Mouse (Mus musculus) midbrain, embryonic 14.5 days (tissue): ENCODE measurements around the gene Gm14406. TPM values are rescaled to one million over a fixed set of nuclear protein-coding genes. Genes with fewer than 3 reads are reported as not detected.
"Not testable (repeated sequence)": the region's sequence is repeated elsewhere in the genome, so short reads cannot be mapped to it uniquely, and the experiment has no call there.

ENCODE experiments used
- ATAC-seq: fragments of 200-750 bp; cut with Nextera tagmentation; 2 replicates; pipeline ENCODE4 v1.8.0; 2017; ENCODE audit warnings: moderate number of reproducible peaks, moderate library complexity; ENCODE audit not compliant: low FRiP score, low TSS enrichment
- DNase-seq: peaks from one replicate; pipeline ENCODE4 v3.0.0-alpha.2; 2015
- H3K27ac ChIP-seq: fragments of 300-500 bp; sonication (generic); replicated peaks from 2 replicates; pipeline ENCODE4 v1.5.1; 2014; ENCODE audit warnings: mild to moderate bottlenecking, low read depth, low read length, moderate library complexity
- H3K27me3 ChIP-seq: fragments of 300-500 bp; sonication (generic); 2 replicates; pipeline ENCODE4 v1.6.1; 2014; ENCODE audit warnings: low read length, control low read depth, mixed read lengths; ENCODE audit not compliant: control insufficient read depth, insufficient read depth
- H3K36me3 ChIP-seq: fragments of 300-500 bp; sonication (generic); 2 replicates; pipeline ENCODE4 v1.6.1; 2014; ENCODE audit warnings: low read length, control low read depth; ENCODE audit not compliant: control insufficient read depth, insufficient read depth
- H3K4me1 ChIP-seq: fragments of 300-500 bp; sonication (generic); 2 replicates; pipeline ENCODE4 v1.6.1; 2014; ENCODE audit warnings: mild to moderate bottlenecking, antibody characterized with exemption, low read length, control low read depth; ENCODE audit not compliant: control insufficient read depth, insufficient read depth
- H3K4me2 ChIP-seq: fragments of 300-500 bp; sonication (generic); 2 replicates; pipeline ENCODE4 v1.6.1; 2014; ENCODE audit warnings: mild to moderate bottlenecking, low read length, moderate library complexity
- H3K4me3 ChIP-seq: fragments of 300-500 bp; sonication (generic); replicated peaks from 2 replicates; pipeline ENCODE4 v1.5.1; 2014; ENCODE audit warnings: low read depth, low read length
- H3K9ac ChIP-seq: fragments of 300-500 bp; sonication (generic); replicated peaks from 2 replicates; pipeline ENCODE4 v1.6.1; 2014; ENCODE audit warnings: mild to moderate bottlenecking, low read length, moderate library complexity
- H3K9me3 ChIP-seq: fragments of 300-500 bp; sonication (generic); 2 replicates; pipeline ENCODE4 v1.6.1; 2016; ENCODE audit warnings: low read length, control low read depth, mixed read lengths; ENCODE audit not compliant: control insufficient read depth
- WGBS: fragments of 180-500 bp; shearing (Covaris S2); extraction: QIAGEN DNeasy Blood & Tissue Kit; methylation state at CpG from one replicate; pipeline ENCODE4 v1.1.7; 2014; 5-methylcytosine and 5-hydroxymethylcytosine counted together
- polyA plus RNA-seq: library from polyadenylated mRNA; unstranded; fragments of >200 nt; fragmentation: Nextera tagmentation; extraction: Ambion mirVana; gene quantifications from 2 replicates; pipeline ENCODE4 v1.2.1, GENCODE M21; 2014

Gene Gm14406
- not detected in 2 replicates for polyA plus RNA-seq

GRCm38 (mm10) chr2:177577998-177578397 is at the start of gene Gm14406:
Gm14406 (minus strand) TSS chr2:177578210.
- not testable (repeated sequence) for H3K27me3 ChIP-seq, H3K4me2 ChIP-seq, H3K9ac ChIP-seq, ATAC-seq, DNase-seq, H3K4me1 ChIP-seq, H3K36me3 ChIP-seq, H3K27ac ChIP-seq, H3K4me3 ChIP-seq, H3K9me3 ChIP-seq
- 90% methylated on average over 2 of the region's 2 CpGs for WGBS

DNA sequence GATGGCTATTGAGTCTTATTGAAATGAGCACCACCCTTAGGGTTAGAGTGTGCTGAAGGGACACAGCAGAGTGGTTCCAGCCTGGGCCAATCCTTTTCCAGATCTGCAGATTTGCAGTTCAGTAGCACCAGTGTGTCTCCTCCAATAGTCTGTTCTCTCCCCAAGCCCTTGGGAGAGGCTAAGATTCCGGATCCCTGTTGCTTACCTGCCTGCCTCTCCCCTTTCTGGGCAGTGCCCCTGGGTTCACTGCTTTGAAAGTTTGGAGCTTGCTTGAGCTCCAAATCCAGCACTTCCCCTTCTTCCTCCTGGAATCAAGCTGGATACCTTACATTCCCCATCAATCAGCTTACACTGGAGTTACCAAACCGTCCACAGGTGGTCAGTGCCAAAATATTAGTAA is 2.9 kb downstream of the Gm14406 start:
- ATAC-seq, H3K4me3 ChIP-seq, H3K36me3 ChIP-seq, H3K4me1 ChIP-seq, H3K9me3 ChIP-seq, H3K27ac ChIP-seq, DNase-seq, H3K9ac ChIP-seq, H3K4me2 ChIP-seq, H3K27me3 ChIP-seq: not testable (repeated sequence)
- WGBS: 82% methylated on average over 1 of the region's 2 CpGs

DNA sequence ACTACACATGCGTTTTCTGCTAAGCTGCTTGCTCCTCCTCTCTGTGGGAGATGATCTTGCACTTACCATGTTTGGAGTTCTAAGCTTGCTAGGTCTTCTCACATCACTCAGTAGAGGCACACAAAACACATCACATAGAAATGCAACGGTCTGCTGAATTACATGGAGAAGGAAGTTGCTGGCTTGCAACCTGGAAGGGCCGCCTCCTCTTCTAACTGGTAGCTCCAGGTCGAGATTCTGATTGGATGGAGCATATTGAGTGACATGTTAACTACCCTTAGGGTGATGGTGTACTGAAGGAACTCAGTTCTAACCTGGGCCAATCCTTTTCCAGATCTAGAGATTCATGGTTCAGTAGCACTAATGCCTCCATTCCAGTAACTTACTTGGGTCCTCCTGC is 18.6 kb downstream of the Gm14406 start:
- not testable (repeated sequence) for ATAC-seq, H3K4me3 ChIP-seq, H3K4me2 ChIP-seq, H3K9ac ChIP-seq, H3K4me1 ChIP-seq, H3K36me3 ChIP-seq, DNase-seq, H3K9me3 ChIP-seq, H3K27ac ChIP-seq, H3K27me3 ChIP-seq
- 73% methylated on average over 4 of the region's 4 CpGs for WGBS

GRCm38 (mm10) chr2:177555261-177555660 is 22.7 kb downstream of the Gm14406 start:
- ATAC-seq, H3K4me3 ChIP-seq, DNase-seq, H3K36me3 ChIP-seq, H3K27ac ChIP-seq, H3K9me3 ChIP-seq, H3K9ac ChIP-seq, H3K27me3 ChIP-seq, H3K4me1 ChIP-seq, H3K4me2 ChIP-seq: not testable (repeated sequence)
- 60% methylated on average over 1 of the region's 1 CpGs for WGBS

- H3K27ac ChIP-seq, H3K9ac ChIP-seq, DNase-seq, H3K4me2 ChIP-seq, H3K27me3 ChIP-seq, H3K9me3 ChIP-seq, H3K4me3 ChIP-seq, ATAC-seq, H3K36me3 ChIP-seq, H3K4me1 ChIP-seq: not testable (repeated sequence)
- WGBS: 89% methylated on average over 5 of the region's 5 CpGs
Measured at GRCm38 (mm10) chr2:177537717-177538116, 40.3 kb downstream of the Gm14406 start.

DNA sequence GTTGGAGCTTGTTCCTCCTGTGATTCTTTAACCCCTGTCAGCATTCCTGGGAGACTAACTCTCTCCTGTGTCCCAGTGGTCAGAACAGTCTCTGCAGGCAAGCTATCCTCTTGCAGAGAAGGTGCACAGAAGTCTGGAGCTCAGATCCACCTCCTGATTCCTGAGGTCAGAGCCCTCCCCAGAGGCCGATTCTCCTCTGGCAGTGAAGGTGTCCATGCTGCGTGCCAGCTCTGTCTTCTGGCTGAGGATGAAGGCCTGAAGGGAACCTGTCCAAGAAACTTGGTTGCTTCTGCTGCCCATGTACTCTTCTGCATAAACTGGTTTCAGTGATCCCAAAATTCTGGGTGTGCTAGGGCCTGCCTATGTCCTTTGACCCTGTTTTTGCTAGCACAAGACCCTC is 40.9 kb downstream of the Gm14406 start:
- 73% methylated on average over 2 of the region's 2 CpGs for WGBS
- H3K27me3 ChIP-seq, H3K36me3 ChIP-seq, H3K9ac ChIP-seq, DNase-seq, H3K9me3 ChIP-seq, H3K27ac ChIP-seq, H3K4me1 ChIP-seq, ATAC-seq, H3K4me2 ChIP-seq, H3K4me3 ChIP-seq: not testable (repeated sequence)

- no peak for DNase-seq
- no peak overlapping the region for H3K4me3 ChIP-seq
- ATAC-seq: no peak
- no peaks in the 10 kb centered on the region for H3K9me3 ChIP-seq
- no peaks in the 10 kb centered on the region for H3K4me1 ChIP-seq
- H3K27ac ChIP-seq: no peak overlapping the region
- H3K36me3 ChIP-seq: no peaks in the 10 kb centered on the region
- 81% methylated on average over 9 of the region's 9 CpGs for WGBS
- no peaks in the 10 kb centered on the region for H3K27me3 ChIP-seq
- no peak overlapping the region for H3K9ac ChIP-seq
- H3K4me2 ChIP-seq: no peak overlapping the region
Measured at GRCm38 (mm10) chr2:177535876-177536275, 42.1 kb downstream of the Gm14406 start.

DNA sequence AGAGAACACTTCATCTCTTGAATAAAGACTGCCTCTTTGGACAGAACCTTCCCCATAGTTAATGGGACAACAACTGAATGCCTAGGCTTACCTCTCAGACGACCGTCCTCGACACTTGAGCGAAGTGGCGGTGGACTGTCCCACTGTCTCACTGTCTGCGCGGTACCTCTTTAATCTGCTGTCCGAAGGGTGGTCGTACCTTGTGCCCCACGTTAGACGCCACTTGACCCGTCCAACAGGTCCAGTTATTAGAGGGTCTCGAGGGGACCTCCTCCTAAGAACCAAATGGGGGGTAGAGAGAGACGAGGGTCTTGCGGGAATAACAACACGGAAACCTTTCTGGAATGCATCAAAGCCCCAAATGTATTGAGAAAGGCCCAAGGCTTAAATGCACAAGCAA is 53.8 kb downstream of the Gm14406 start:
- whole genome bisulfite sequencing: 93% methylated on average over 16 of the region's 16 CpGs
- not testable (repeated sequence) for H3K4me1 ChIP-seq, H3K27me3 ChIP-seq, H3K4me3 ChIP-seq, H3K36me3 ChIP-seq, H3K4me2 ChIP-seq, ATAC-seq, DNase-seq, H3K9ac ChIP-seq, H3K27ac ChIP-seq
- H3K9me3 ChIP-seq: peaks cover 12% of the 10 kb centered on the region; the same call in 1 of the 2 replicates

- ATAC-seq, H3K27me3 ChIP-seq, H3K36me3 ChIP-seq, DNase-seq, H3K4me3 ChIP-seq, H3K4me2 ChIP-seq, H3K9ac ChIP-seq, H3K27ac ChIP-seq, H3K4me1 ChIP-seq: not testable (repeated sequence)
- H3K9me3 ChIP-seq: peaks cover 12% of the 10 kb centered on the region; the same call in 1 of the 2 replicates
- 88% methylated on average over 6 of the region's 6 CpGs for WGBS
Measured at GRCm38 (mm10) chr2:177523674-177524073, 54.3 kb downstream of the Gm14406 start.
